Mouse (Mus musculus): ENCODE data around the gene Appl1. TPM values are rescaled to one million over a fixed set of nuclear protein-coding genes. Genes with fewer than 3 reads are reported as not detected.
"Not testable (repeated sequence)": the region's sequence is repeated elsewhere in the genome, so short reads cannot be mapped to it uniquely, and the experiment has no call there.

Gene Appl1
- polyA plus RNA-seq, 1 experiment from 2014 or later: 39.3 TPM

GRCm38 (mm10) chr14:26960518-26960917, 10.5 kb downstream of the Appl1 start:
- H3K4me2 ChIP-seq (replicated peaks): no peak overlapping the region
- 81% methylated on average over 1 of the region's 1 CpGs for WGBS
- no peak overlapping the region for H3K9ac ChIP-seq
- ATAC-seq (ENCODE audit: insufficient number of reproducible peaks, low FRiP score, low TSS enrichment, low read depth): no peak
- peaks cover 16% of the 10 kb centered on the region; the same call in 1 of the 2 replicates for H3K36me3 ChIP-seq
- H3K9me3 ChIP-seq (replicated peaks): no peaks in the 10 kb centered on the region
- H3K4me3 ChIP-seq (replicated peaks): no peak overlapping the region
- H3K4me1 ChIP-seq: no peaks in the 10 kb centered on the region
- no peak overlapping the region for H3K27ac ChIP-seq (replicated peaks)
- no peaks in the 10 kb centered on the region for H3K27me3 ChIP-seq

GRCm38 (mm10) chr14:26956139-26956538, 14.9 kb downstream of the Appl1 start:
- H3K36me3 ChIP-seq: peaks cover 26% of the 10 kb centered on the region
- 86% methylated on average over 2 of the region's 2 CpGs for WGBS

GRCm38 (mm10) chr14:26935558-26935957, 35.5 kb downstream of the Appl1 start:
- no peak overlapping the region for H3K9ac ChIP-seq
- no peak overlapping the region for H3K4me2 ChIP-seq (replicated peaks)
- H3K36me3 ChIP-seq: peaks cover 35% of the 10 kb centered on the region
- no peaks in the 10 kb centered on the region for H3K27me3 ChIP-seq
- H3K4me1 ChIP-seq: no peaks in the 10 kb centered on the region
- ATAC-seq (ENCODE audit: insufficient number of reproducible peaks, low FRiP score, low TSS enrichment, low read depth): no peak
- no peaks in the 10 kb centered on the region for H3K9me3 ChIP-seq (replicated peaks)
- H3K4me3 ChIP-seq (replicated peaks): no peak overlapping the region
- no peak overlapping the region for H3K27ac ChIP-seq (replicated peaks)
- whole genome bisulfite sequencing: 93% methylated on average over 4 of the region's 4 CpGs

More at GRCm38 (mm10) chr14:26956139-26956538, 14.9 kb downstream of the Appl1 start:
- H3K27ac ChIP-seq (replicated peaks); H3K4me1 ChIP-seq; H3K9ac ChIP-seq; H3K9me3 ChIP-seq (replicated peaks); H3K4me3 ChIP-seq (replicated peaks); ATAC-seq (ENCODE audit: insufficient number of reproducible peaks, low FRiP score, low TSS enrichment, low read depth); H3K4me2 ChIP-seq (replicated peaks); H3K27me3 ChIP-seq: not testable (repeated sequence)

DNA sequence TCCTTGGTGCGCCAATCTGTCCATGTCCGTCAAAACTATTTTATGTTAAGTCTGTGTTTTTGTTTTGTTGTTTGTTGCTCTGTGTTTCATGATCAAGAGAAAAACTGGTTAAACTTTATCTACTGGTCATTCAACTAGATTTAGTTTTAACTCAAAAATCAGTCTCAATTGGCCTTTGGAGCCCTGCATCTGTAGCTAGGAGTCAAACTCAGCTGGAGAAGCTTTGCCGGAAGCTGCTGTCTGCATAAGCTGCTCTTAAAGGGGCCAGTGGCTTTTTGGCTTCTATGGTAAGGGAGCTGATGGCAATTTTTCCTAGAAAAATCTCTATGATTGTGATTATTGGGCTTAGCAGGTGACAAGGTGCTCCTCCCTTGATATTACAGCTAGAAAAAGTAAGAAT, 36.1 kb downstream of the Appl1 start:
- WGBS: 79% methylated on average over 3 of the region's 3 CpGs
- H3K27ac ChIP-seq (replicated peaks): no peak overlapping the region
- H3K27me3 ChIP-seq: no peaks in the 10 kb centered on the region
- H3K4me2 ChIP-seq (replicated peaks): no peak overlapping the region
- H3K9me3 ChIP-seq (replicated peaks): no peaks in the 10 kb centered on the region
- no peak overlapping the region for H3K9ac ChIP-seq
- H3K36me3 ChIP-seq: peaks cover 32% of the 10 kb centered on the region
- no peaks in the 10 kb centered on the region for H3K4me1 ChIP-seq
- H3K4me3 ChIP-seq (replicated peaks): no peak overlapping the region
- ATAC-seq (ENCODE audit: insufficient number of reproducible peaks, low FRiP score, low TSS enrichment, low read depth): no peak

GRCm38 (mm10) chr14:26923702-26924421, 47.2 kb downstream of the Appl1 start:
- 92% methylated on average over 5 of the region's 5 CpGs for WGBS
- no peak overlapping the region for H3K9ac ChIP-seq
- no peaks in the 10 kb centered on the region for H3K4me1 ChIP-seq
- H3K36me3 ChIP-seq: peaks cover 57% of the 10 kb centered on the region
- no peak overlapping the region for H3K27ac ChIP-seq (replicated peaks)
- H3K4me2 ChIP-seq (replicated peaks): no peak overlapping the region
- no peaks in the 10 kb centered on the region for H3K27me3 ChIP-seq
- no peaks in the 10 kb centered on the region for H3K9me3 ChIP-seq (replicated peaks)
- ATAC-seq (ENCODE audit: insufficient number of reproducible peaks, low FRiP score, low TSS enrichment, low read depth): no peak
- H3K4me3 ChIP-seq (replicated peaks): no peak overlapping the region

GRCm38 (mm10) chr14:26919310-26919709, 51.7 kb downstream of the Appl1 start:
- no peak overlapping the region for H3K27ac ChIP-seq (replicated peaks)
- 92% methylated on average over 3 of the region's 3 CpGs for WGBS
- no peaks in the 10 kb centered on the region for H3K9me3 ChIP-seq (replicated peaks)
- H3K27me3 ChIP-seq: no peaks in the 10 kb centered on the region
- no peaks in the 10 kb centered on the region for H3K4me1 ChIP-seq
- H3K4me2 ChIP-seq (replicated peaks): no peak overlapping the region
- no peak for ATAC-seq (ENCODE audit: insufficient number of reproducible peaks, low FRiP score, low TSS enrichment, low read depth)
- H3K4me3 ChIP-seq (replicated peaks): no peak overlapping the region
- H3K9ac ChIP-seq: no peak overlapping the region
- H3K36me3 ChIP-seq: peaks cover 35% of the 10 kb centered on the region

DNA sequence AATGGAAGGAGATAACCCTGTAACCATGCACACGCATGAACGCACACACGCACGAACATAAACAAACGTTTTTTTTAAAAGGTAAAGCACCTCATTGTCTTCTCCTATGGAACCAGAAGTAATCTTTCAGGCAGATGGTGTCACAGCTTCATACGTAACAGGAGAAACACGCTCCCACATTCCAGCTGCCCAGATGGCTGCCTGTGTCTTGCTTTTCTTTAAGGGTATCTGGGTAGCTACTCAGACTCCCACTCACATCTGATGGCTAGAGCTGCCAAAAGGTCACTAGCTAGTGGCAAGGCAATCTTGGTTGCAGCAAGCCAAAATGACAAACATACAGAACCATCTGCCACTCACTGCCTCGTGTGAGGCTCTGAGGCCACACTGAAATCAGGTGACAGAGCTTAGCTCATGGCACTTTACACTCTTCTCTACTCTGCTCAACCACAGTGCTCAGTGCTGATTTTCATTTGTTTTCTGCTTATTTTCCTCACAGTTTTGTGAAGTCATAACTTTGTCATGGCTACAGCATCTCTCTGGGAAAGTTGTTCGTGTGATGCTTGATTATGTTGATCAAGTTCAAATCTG, 57.3 kb downstream of the Appl1 start:
- Histone ChIP-seq H3K27me3 (no peaks in the 10 kb centered on the region), H3K27ac (replicated peaks) (no peak overlapping the region), H3K4me3 (replicated peaks) (no peak overlapping the region), H3K4me1 (no peaks in the 10 kb centered on the region), H3K4me2 (replicated peaks) (no peak overlapping the region), H3K36me3 (peaks cover 3% of the 10 kb centered on the region; the same call in 1 of the 2 replicates), H3K9me3 (replicated peaks) (no peaks in the 10 kb centered on the region), H3K9ac (no peak overlapping the region)
- WGBS: 75% methylated on average over 9 of the region's 9 CpGs
- ATAC-seq (ENCODE audit: insufficient number of reproducible peaks, low FRiP score, low TSS enrichment, low read depth): no peak

- H3K4me2 ChIP-seq (replicated peaks): no peak overlapping the region
- no peak overlapping the region for H3K4me3 ChIP-seq (replicated peaks)
- WGBS: 79% methylated on average over 13 of the region's 13 CpGs
- no peaks in the 10 kb centered on the region for H3K27me3 ChIP-seq
- H3K36me3 ChIP-seq: no peaks in the 10 kb centered on the region
- H3K9me3 ChIP-seq (replicated peaks): no peaks in the 10 kb centered on the region
- ATAC-seq (ENCODE audit: insufficient number of reproducible peaks, low FRiP score, low TSS enrichment, low read depth): no peak
- H3K27ac ChIP-seq (replicated peaks): no peak overlapping the region
- no peak overlapping the region for H3K9ac ChIP-seq
- no peaks in the 10 kb centered on the region; the same call in 1 of the 2 replicates for H3K4me1 ChIP-seq
Measured at GRCm38 (mm10) chr14:26911826-26912225, 59.2 kb downstream of the Appl1 start.

- no peak overlapping the region for H3K9ac ChIP-seq
- no peak overlapping the region for H3K27ac ChIP-seq (replicated peaks)
- H3K4me2 ChIP-seq (replicated peaks): no peak overlapping the region
- H3K4me3 ChIP-seq (replicated peaks): no peak overlapping the region
- H3K9me3 ChIP-seq (replicated peaks): no peaks in the 10 kb centered on the region
- H3K4me1 ChIP-seq: no peaks in the 10 kb centered on the region; the same call in 1 of the 2 replicates
- WGBS: 60% methylated on average over 6 of the region's 6 CpGs
- no peaks in the 10 kb centered on the region for H3K27me3 ChIP-seq
- ATAC-seq (ENCODE audit: insufficient number of reproducible peaks, low FRiP score, low TSS enrichment, low read depth): no peak
- no peaks in the 10 kb centered on the region for H3K36me3 ChIP-seq
Measured at GRCm38 (mm10) chr14:26911201-26911600, 59.8 kb downstream of the Appl1 start.

DNA sequence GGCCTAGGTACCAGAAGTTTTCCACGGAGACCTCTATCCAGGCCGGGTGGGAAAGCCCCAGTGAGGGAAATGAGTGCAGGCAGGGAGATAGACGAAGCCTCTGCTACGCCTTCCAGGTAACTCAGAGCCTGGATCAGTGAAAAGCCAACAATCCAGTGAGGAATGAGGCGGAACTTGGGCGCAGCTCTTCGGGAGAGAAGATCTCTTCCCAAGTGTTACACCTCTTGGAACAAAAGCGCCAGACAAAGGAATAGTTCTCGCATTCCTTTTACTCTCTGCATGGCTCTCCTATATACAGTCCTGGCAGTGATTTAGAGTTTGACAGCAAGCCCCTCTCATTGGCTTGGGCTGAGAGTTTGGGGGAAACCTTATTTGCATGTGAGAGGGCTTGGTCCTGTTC, 60.6 kb downstream of the Appl1 start:
- not testable (repeated sequence) for H3K27me3 ChIP-seq; H3K9me3 ChIP-seq (replicated peaks); H3K36me3 ChIP-seq; H3K9ac ChIP-seq; H3K27ac ChIP-seq (replicated peaks); ATAC-seq (ENCODE audit: insufficient number of reproducible peaks, low FRiP score, low TSS enrichment, low read depth); H3K4me2 ChIP-seq (replicated peaks); H3K4me3 ChIP-seq (replicated peaks); H3K4me1 ChIP-seq
- WGBS: 49% methylated on average over 9 of the region's 9 CpGs

- H3K9ac ChIP-seq: no peak overlapping the region
- H3K27ac ChIP-seq (replicated peaks): no peak overlapping the region
- no peaks in the 10 kb centered on the region for H3K36me3 ChIP-seq
- no peaks in the 10 kb centered on the region for H3K27me3 ChIP-seq
- H3K4me1 ChIP-seq: no peaks in the 10 kb centered on the region; the same call in 1 of the 2 replicates
- H3K4me2 ChIP-seq (replicated peaks): no peak overlapping the region
- 78% methylated on average over 4 of the region's 4 CpGs for WGBS
- H3K9me3 ChIP-seq (replicated peaks): no peaks in the 10 kb centered on the region
- H3K4me3 ChIP-seq (replicated peaks): no peak overlapping the region
- ATAC-seq (ENCODE audit: insufficient number of reproducible peaks, low FRiP score, low TSS enrichment, low read depth): no peak
Measured at GRCm38 (mm10) chr14:26907401-26907800, 63.6 kb downstream of the Appl1 start.

GRCm38 (mm10) chr14:26900893-26901292, 70.1 kb downstream of the Appl1 start:
- H3K4me2 ChIP-seq (replicated peaks): no peak overlapping the region
- H3K27me3 ChIP-seq: no peaks in the 10 kb centered on the region
- H3K36me3 ChIP-seq: no peaks in the 10 kb centered on the region
- H3K4me1 ChIP-seq: no peaks in the 10 kb centered on the region
- no peak overlapping the region for H3K4me3 ChIP-seq (replicated peaks)
- 81% methylated on average over 12 of the region's 12 CpGs for WGBS
- no peak overlapping the region for H3K9ac ChIP-seq
- ATAC-seq (ENCODE audit: insufficient number of reproducible peaks, low FRiP score, low TSS enrichment, low read depth): no peak
- H3K27ac ChIP-seq (replicated peaks): no peak overlapping the region
- no peaks in the 10 kb centered on the region for H3K9me3 ChIP-seq (replicated peaks)
